In genomic region chr8:107048061-107048941, GRCm38 (mm10) we compare ENCODE assay signal across 7 mouse cellular contexts. TPM values are rescaled to one million over a fixed set of nuclear protein-coding genes. Genes with fewer than 3 reads are reported as not detected.
DNase-seq lines count a peak whose midpoint lies in the region; ATAC-seq and TF ChIP-seq lines count a peak whose summit lies in the region.

Gene Pdf (minus strand): TSS chr8:107048614.

- no peaks in the 10 kb centered on the region for H3K27me3 ChIP-seq in embryonic facial prominence, embryonic 11.5 days (ENCODE audit: control insufficient read depth, insufficient read depth, low read length)
- no peaks in the 10 kb centered on the region for H3K27me3 ChIP-seq in limb, embryonic 10.5 days (ENCODE audit: low read depth, poor library complexity, severe bottlenecking)
- H3K27me3 ChIP-seq in midbrain, embryonic 12.5 days: no peaks in the 10 kb centered on the region
- H3K27me3 ChIP-seq in small intestine, adult 2 months (ENCODE audit: control insufficient read depth, insufficient read depth, low read length): no peaks in the 10 kb centered on the region

- no peak for TF ChIP-seq CTCF in small intestine, adult 2 months (IDR thresholded peaks at IDR 0.05; ENCODE audit: extremely low read depth, insufficient read length, insufficient replicate concordance, low read depth, low read length)

- peak within 1 kb of the TSS; percentile 87 for H3K9ac ChIP-seq in embryonic facial prominence, embryonic 11.5 days (replicated peaks; ENCODE audit: low read length)
- H3K9ac ChIP-seq in midbrain, embryonic 12.5 days (replicated peaks): peak within 1 kb of the TSS; percentile 87

- no peaks in the 10 kb centered on the region for H3K9me3 ChIP-seq in embryonic facial prominence, embryonic 11.5 days (replicated peaks; ENCODE audit: control insufficient read depth, low read length)
- H3K9me3 ChIP-seq in limb, embryonic 10.5 days (replicated peaks): no peaks in the 10 kb centered on the region
- H3K9me3 ChIP-seq in midbrain, embryonic 12.5 days: no peaks in the 10 kb centered on the region

- peaks cover 15% of the 10 kb centered on the region for H3K36me3 ChIP-seq in embryonic facial prominence, embryonic 11.5 days (replicated peaks; ENCODE audit: control insufficient read depth, insufficient read depth, low read depth, low read length)
- H3K36me3 ChIP-seq in limb, embryonic 10.5 days: peaks cover 91% of the 10 kb centered on the region
- H3K36me3 ChIP-seq in midbrain, embryonic 12.5 days: peaks cover 81% of the 10 kb centered on the region
- peaks cover 53% of the 10 kb centered on the region for H3K36me3 ChIP-seq in small intestine, adult 2 months (ENCODE audit: control insufficient read depth, insufficient read depth, low read length)

- ATAC-seq in embryonic facial prominence, embryonic 11.5 days (replicated peaks; ENCODE audit: insufficient number of reproducible peaks, low FRiP score, low TSS enrichment, low read depth): peak; percentile 76
- ATAC-seq in midbrain, embryonic 12.5 days (ENCODE audit: low FRiP score, low read depth): peak; percentile 81

- no peaks in the 10 kb centered on the region for H3K4me1 ChIP-seq in embryonic facial prominence, embryonic 11.5 days (ENCODE audit: control insufficient read depth, insufficient read depth, low read length)
- peaks cover 23% of the 10 kb centered on the region for H3K4me1 ChIP-seq in limb, embryonic 10.5 days
- H3K4me1 ChIP-seq in midbrain, embryonic 12.5 days: peaks cover 19% of the 10 kb centered on the region
- no peaks in the 10 kb centered on the region for H3K4me1 ChIP-seq in small intestine, adult 2 months (ENCODE audit: control insufficient read depth, insufficient read depth, insufficient read length, low read length)

- H3K27ac ChIP-seq in embryonic facial prominence, embryonic 11.5 days (replicated peaks; ENCODE audit: low read depth, low read length): peak within 1 kb of the TSS; percentile 85
- peak within 1 kb of the TSS; percentile 95 for H3K27ac ChIP-seq in limb, embryonic 10.5 days
- H3K27ac ChIP-seq in midbrain, embryonic 12.5 days (replicated peaks): peak within 1 kb of the TSS; percentile 90
- H3K27ac ChIP-seq in small intestine, adult 2 months (ENCODE audit: insufficient read depth, low read depth, low read length): peak within 1 kb of the TSS; percentile 80

- peak; percentile 53 for TF ChIP-seq POLR2A in small intestine, adult 2 months (IDR thresholded peaks at IDR 0.05; ENCODE audit: low read depth, low read length)

- under 1% methylated on average over 87 of the region's 87 CpGs for WGBS in embryonic facial prominence, embryonic 11.5 days
- WGBS in limb, embryonic 10.5 days: under 1% methylated on average over 87 of the region's 87 CpGs
- WGBS in midbrain, embryonic 12.5 days: under 1% methylated on average over 87 of the region's 87 CpGs
- 2% methylated on average over 87 of the region's 87 CpGs for WGBS in small intestine, adult 2 months

- DNase-seq in adrenal gland, postnatal 14 days: peak; percentile 93
- DNase-seq in embryonic facial prominence, embryonic 11.5 days (ENCODE audit: low spot score): peak; percentile 78
- peak; percentile 98 for DNase-seq in heart, adult 11 months
- DNase-seq in kidney, adult 18-20 months: peak; percentile 85
- DNase-seq in limb, embryonic 10.5 days (ENCODE audit: low spot score): peak; percentile 85

- peak within 1 kb of the TSS; percentile 73 for H3K4me2 ChIP-seq in embryonic facial prominence, embryonic 11.5 days (ENCODE audit: low read depth, low read length)
- H3K4me2 ChIP-seq in midbrain, embryonic 12.5 days (replicated peaks): peak within 1 kb of the TSS; percentile 85

- H3K4me3 ChIP-seq in embryonic facial prominence, embryonic 11.5 days (ENCODE audit: low read depth, low read length): peak within 1 kb of the TSS; percentile 71
- peak within 1 kb of the TSS; percentile 90 for H3K4me3 ChIP-seq in limb, embryonic 10.5 days
- peak within 1 kb of the TSS; percentile 86 for H3K4me3 ChIP-seq in midbrain, embryonic 12.5 days
- peak within 1 kb of the TSS; percentile 85 for H3K4me3 ChIP-seq in small intestine, adult 2 months (ENCODE audit: low read depth, low read length)

RNA-seq across cellular contexts. Expression of gene Pdf, which starts in this region (rescaled TPM):
- total RNA-seq in adrenal gland, postnatal 14 days (2021): 34.9 and 38.6 TPM in 2 replicates
- 44.8 and 48.3 TPM in 2 replicates for polyA plus RNA-seq in embryonic facial prominence, embryonic 11.5 days (2014; fragmentation: Nextera tagmentation; extraction: Ambion mirVana)
- 61.1 and 64.5 TPM in 2 replicates for polyA plus RNA-seq in limb, embryonic 10.5 days (2016; fragmentation: Nextera tagmentation; extraction: Ambion mirVana)
- 35.8 and 42.5 TPM in 2 replicates for polyA plus RNA-seq in midbrain, embryonic 12.5 days (2016; fragmentation: Nextera tagmentation; extraction: Ambion mirVana)
- polyA plus RNA-seq in small intestine, adult 2 months (2012; rRNA removed): 34.1 and 37.0 TPM in 2 replicates

Comparison
In these comparisons a context has a peak if more than half of its experiments do, and no peak if none do; other contexts are left out.
1. Peak in every context shown above with its lines: DNase-seq, ATAC-seq, H3K4me3 ChIP-seq and H3K27ac ChIP-seq.